Comparison of ENCODE assay signal across 8 mouse cellular contexts in genomic region chrX:98919423-98919822, GRCm38 (mm10). TPM values are rescaled to one million over a fixed set of nuclear protein-coding genes. Genes with fewer than 3 reads are reported as not detected.
DNase-seq lines count a peak whose midpoint lies in the region; ATAC-seq lines count a peak whose summit lies in the region.
"Had no signal": no experiment of that assay in that cellular context is flagged by ENCODE, and none has a peak within 500 bp of the region (broad histone marks: within the 10 kb centered on the region; RNA-seq: fewer than 3 reads in every experiment).

No protein-coding gene starts in this region.

- H3K4me2 ChIP-seq in kidney, embryonic 16.5 days (replicated peaks; ENCODE audit: low read depth, low read length) = no peak overlapping the region
- H3K4me2 ChIP-seq: liver, embryonic 15.5 days had no signal

- no peaks in the 10 kb centered on the region for H3K4me1 ChIP-seq in kidney, embryonic 16.5 days (ENCODE audit: insufficient read depth, low read length)
- H3K4me1 ChIP-seq: liver, embryonic 15.5 days had no signal

- DNase-seq in kidney, adult 18-20 months = peak; percentile 5
- peak; percentile 2 to 3 for DNase-seq in B cell, adult 2 months
- peak; percentile 14 for DNase-seq in MN1 (ENCODE audit: low spot score)
- DNase-seq in fibroblast of lung, adult 2 months (ENCODE audit: low read depth) = peak; percentile 39
- DNase-seq in lung, postnatal 25 days (ENCODE audit: low spot score) = peak; percentile 56
- no peak for DNase-seq in gastrocnemius, postnatal 14 days

- ATAC-seq in kidney, embryonic 16.5 days (ENCODE audit: low FRiP score, low TSS enrichment) = no peak

- H3K9me3 ChIP-seq in kidney, embryonic 16.5 days (ENCODE audit: low read length) = no peaks in the 10 kb centered on the region
- H3K9me3 ChIP-seq: liver, embryonic 15.5 days had no signal

- no peak overlapping the region for H3K4me3 ChIP-seq in kidney, embryonic 16.5 days (ENCODE audit: low read length)
- H3K4me3 ChIP-seq: liver, embryonic 15.5 days had no signal

- WGBS in kidney, embryonic 16.5 days = 30% methylated on average over 6 of the region's 6 CpGs

- no peak overlapping the region for H3K27ac ChIP-seq in kidney, embryonic 16.5 days (ENCODE audit: low read length)
- H3K27ac ChIP-seq: liver, embryonic 15.5 days had no signal

- intact Hi-C loops in gastrocnemius, postnatal 14 days (cut with DNase I; ENCODE audit: low total_unique reads) = loop anchor here (5.0 kb wide), 1 partner anchor 217 kb away; no protein-coding TSS in a partner anchor

- H3K27me3 ChIP-seq in kidney, embryonic 16.5 days (ENCODE audit: insufficient read depth, low read length) = peaks cover 10% of the 10 kb centered on the region; the same call in 1 of the 2 replicates
- H3K27me3 ChIP-seq: liver, embryonic 15.5 days had no signal

- no peak overlapping the region for H3K9ac ChIP-seq in kidney, embryonic 16.5 days (replicated peaks; ENCODE audit: low read length)
- H3K9ac ChIP-seq: liver, embryonic 15.5 days had no signal

- H3K36me3 ChIP-seq in kidney, embryonic 16.5 days (ENCODE audit: insufficient read depth, low read length) = no peaks in the 10 kb centered on the region
- H3K36me3 ChIP-seq: liver, embryonic 15.5 days had no signal

RNA-seq across cellular contexts. Expression of gene Yipf6, which starts 16.7 kb away (rescaled TPM):
- 24.2 and 24.5 TPM in 2 replicates for polyA plus RNA-seq in kidney, embryonic 16.5 days (2015; fragmentation: Nextera tagmentation; extraction: Ambion mirVana)
- 10 to 100 TPM; 12.6 to 15.0 TPM for total RNA-seq in gastrocnemius, postnatal 14 days (2021)

RNA-seq across cellular contexts. Expression of gene Ophn1, which starts 28.6 kb away (rescaled TPM):
- 16.0 and 16.3 TPM in 2 replicates for polyA plus RNA-seq in kidney, embryonic 16.5 days (2015; fragmentation: Nextera tagmentation; extraction: Ambion mirVana)
- 1 to 10 TPM; 4.5 to 4.8 TPM for total RNA-seq in gastrocnemius, postnatal 14 days (2021)
